Mouse (Mus musculus) forebrain, embryonic 15.5 days (tissue): ENCODE results near the gene 5730596B20Rik. TPM values are rescaled to one million over a fixed set of nuclear protein-coding genes. Genes with fewer than 3 reads are reported as not detected.
A peak's percentile ranks its signal among the peaks of the same experiment; 100 is the strongest.

Experiments used
- ATAC-seq: fragments of 200-750 bp; cut with Nextera tagmentation; replicated peaks from 2 replicates; pipeline ENCODE4 v1.8.0; 2017; ENCODE audit warnings: mild to moderate bottlenecking, moderate TSS enrichment, moderate library complexity
- H3K27ac ChIP-seq: fragments of 300-500 bp; sonication (generic); replicated peaks from 2 replicates; pipeline ENCODE4 v1.5.1; 2015; ENCODE audit warnings: mild to moderate bottlenecking, inconsistent platforms
- H3K27me3 ChIP-seq: fragments of 300-500 bp; sonication (generic); 2 replicates; pipeline ENCODE4 v1.6.1; 2015; ENCODE audit warnings: inconsistent platforms
- H3K36me3 ChIP-seq: fragments of 300-500 bp; sonication (generic); 2 replicates; pipeline ENCODE4 v1.6.1; 2015; ENCODE audit warnings: mild to moderate bottlenecking, inconsistent platforms
- H3K4me1 ChIP-seq: fragments of 300-500 bp; sonication (generic); 2 replicates; pipeline ENCODE4 v1.6.1; 2015; ENCODE audit warnings: inconsistent platforms
- H3K4me2 ChIP-seq: fragments of 300-500 bp; sonication (generic); replicated peaks from 2 replicates; pipeline ENCODE4 v1.6.1; 2015; ENCODE audit warnings: mild to moderate bottlenecking, inconsistent platforms
- H3K4me3 ChIP-seq: fragments of 300-500 bp; sonication (generic); 2 replicates; pipeline ENCODE4 v1.5.1; 2015; ENCODE audit warnings: mild to moderate bottlenecking, inconsistent platforms
- H3K9ac ChIP-seq: fragments of 300-500 bp; sonication (generic); replicated peaks from 2 replicates; pipeline ENCODE4 v1.6.1; 2015; ENCODE audit warnings: mild to moderate bottlenecking, inconsistent platforms
- H3K9me3 ChIP-seq: fragments of 300-500 bp; sonication (generic); 2 replicates; pipeline ENCODE4 v1.6.1; 2016; ENCODE audit warnings: inconsistent platforms
- WGBS: fragments of 180-500 bp; shearing (Covaris S2); methylation state at CpG from one replicate; pipeline ENCODE4 v1.1.7; 2015; ENCODE audit warnings: mixed read lengths; 5-methylcytosine and 5-hydroxymethylcytosine counted together
- polyA plus RNA-seq: library from polyadenylated mRNA; unstranded; fragments of >200 nt; fragmentation: Nextera tagmentation; extraction: Ambion mirVana; gene quantifications from 2 replicates; pipeline ENCODE4 v1.2.1, GENCODE M21; 2015

5730596B20Rik gene
- polyA plus RNA-seq, 1 experiment from 2014 or later = not detected

DNA sequence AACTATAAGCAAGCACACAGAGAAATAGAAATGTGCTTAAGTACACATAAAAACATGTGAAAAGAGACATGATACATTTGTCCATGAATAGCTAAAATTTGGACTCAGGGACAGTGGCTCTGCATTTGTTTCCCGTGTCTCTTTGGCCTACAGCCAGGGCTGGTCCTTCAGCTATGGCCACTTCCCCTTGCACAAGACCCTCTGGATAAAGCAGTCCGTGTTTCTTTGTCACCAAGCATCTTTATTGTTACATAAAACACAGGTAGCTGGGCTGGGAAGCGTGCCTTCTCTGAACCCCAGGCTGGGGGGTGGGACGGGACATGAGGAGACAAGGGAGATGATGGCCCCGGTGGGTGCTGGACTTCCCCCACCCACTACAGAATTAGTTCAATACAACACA lies 37.0 kb downstream of the 5730596B20Rik start:
- no peak overlapping the region for H3K9ac ChIP-seq
- no peak overlapping the region for H3K4me3 ChIP-seq
- peaks cover 99% of the 10 kb centered on the region for H3K27me3 ChIP-seq
- H3K4me2 ChIP-seq = no peak overlapping the region
- WGBS = 8% methylated on average over 5 of the region's 5 CpGs
- ATAC-seq = no peak
- no peaks in the 10 kb centered on the region for H3K36me3 ChIP-seq
- H3K4me1 ChIP-seq = peaks cover 14% of the 10 kb centered on the region
- H3K9me3 ChIP-seq = no peaks in the 10 kb centered on the region
- H3K27ac ChIP-seq = no peak overlapping the region

DNA sequence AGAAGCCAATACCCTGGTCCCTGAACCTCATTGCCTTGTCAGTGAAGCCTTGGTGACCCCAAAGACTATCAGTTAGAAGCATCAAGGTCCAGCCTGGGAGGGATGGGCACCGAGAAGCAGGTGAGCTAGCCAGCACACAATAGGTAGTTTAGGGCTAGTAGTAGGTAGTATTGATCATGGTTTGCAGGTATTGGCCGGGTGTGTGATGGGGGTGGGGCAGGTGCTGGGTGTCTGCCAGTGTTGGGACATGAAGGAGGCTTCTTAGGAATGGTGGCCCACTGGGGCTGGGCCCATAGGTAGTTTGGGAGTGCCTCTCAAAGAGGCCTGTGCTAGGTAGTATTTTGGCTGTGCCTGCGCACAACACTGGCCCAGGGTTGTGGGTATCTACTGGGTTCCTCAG lies 37.8 kb downstream of the 5730596B20Rik start:
- peaks cover 99% of the 10 kb centered on the region for H3K27me3 ChIP-seq
- H3K9me3 ChIP-seq = no peaks in the 10 kb centered on the region
- H3K4me3 ChIP-seq = no peak overlapping the region
- WGBS = 10% methylated on average over 3 of the region's 3 CpGs
- peaks cover 14% of the 10 kb centered on the region for H3K4me1 ChIP-seq
- no peak overlapping the region for H3K4me2 ChIP-seq
- H3K9ac ChIP-seq = no peak overlapping the region
- no peaks in the 10 kb centered on the region for H3K36me3 ChIP-seq
- ATAC-seq = no peak
- no peak overlapping the region for H3K27ac ChIP-seq

DNA sequence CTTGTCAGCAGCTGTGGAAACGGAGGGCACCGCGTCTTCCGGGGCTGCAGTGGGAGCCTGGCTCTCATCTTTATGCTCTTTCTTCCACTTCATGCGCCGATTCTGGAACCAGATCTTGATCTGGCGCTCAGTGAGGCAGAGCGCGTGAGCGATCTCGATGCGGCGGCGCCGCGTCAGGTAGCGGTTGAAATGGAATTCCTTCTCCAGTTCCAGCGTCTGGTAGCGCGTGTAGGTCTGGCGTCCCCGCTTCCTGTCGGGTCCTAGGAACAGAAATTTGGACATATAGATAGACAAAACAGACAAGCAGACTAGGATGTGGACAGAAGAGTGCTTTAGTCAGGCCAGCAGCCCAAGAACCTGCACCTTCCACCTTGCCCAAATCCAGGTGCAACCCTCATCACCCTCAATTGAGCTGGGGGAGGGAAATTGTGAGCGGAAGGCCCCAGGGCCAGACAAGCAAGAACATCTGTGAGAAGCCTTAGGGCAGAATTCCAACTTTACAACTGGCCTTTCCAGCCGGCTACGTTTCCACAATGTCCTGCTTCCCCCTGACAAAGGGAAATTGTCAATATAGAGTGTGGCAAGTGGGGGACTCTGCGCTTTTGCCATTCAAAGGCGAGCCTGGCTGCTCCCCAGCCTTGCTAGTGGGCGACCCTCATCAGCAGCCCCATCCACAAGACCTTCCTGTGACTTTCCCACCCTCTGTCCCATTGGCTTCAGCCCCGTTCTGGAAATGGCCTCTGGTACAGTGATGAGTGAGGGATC lies 38.7 kb downstream of the 5730596B20Rik start:
- Histone ChIP-seq H3K36me3 (no peaks in the 10 kb centered on the region), H3K4me3 (no peak overlapping the region), H3K9ac (no peak overlapping the region), H3K9me3 (no peaks in the 10 kb centered on the region), H3K4me1 (peaks cover 14% of the 10 kb centered on the region), H3K27me3 (peaks cover 99% of the 10 kb centered on the region), H3K4me2 (no peak overlapping the region), H3K27ac (no peak overlapping the region)
- ATAC-seq = no peak
- WGBS = 1% methylated on average over 30 of the region's 30 CpGs

DNA sequence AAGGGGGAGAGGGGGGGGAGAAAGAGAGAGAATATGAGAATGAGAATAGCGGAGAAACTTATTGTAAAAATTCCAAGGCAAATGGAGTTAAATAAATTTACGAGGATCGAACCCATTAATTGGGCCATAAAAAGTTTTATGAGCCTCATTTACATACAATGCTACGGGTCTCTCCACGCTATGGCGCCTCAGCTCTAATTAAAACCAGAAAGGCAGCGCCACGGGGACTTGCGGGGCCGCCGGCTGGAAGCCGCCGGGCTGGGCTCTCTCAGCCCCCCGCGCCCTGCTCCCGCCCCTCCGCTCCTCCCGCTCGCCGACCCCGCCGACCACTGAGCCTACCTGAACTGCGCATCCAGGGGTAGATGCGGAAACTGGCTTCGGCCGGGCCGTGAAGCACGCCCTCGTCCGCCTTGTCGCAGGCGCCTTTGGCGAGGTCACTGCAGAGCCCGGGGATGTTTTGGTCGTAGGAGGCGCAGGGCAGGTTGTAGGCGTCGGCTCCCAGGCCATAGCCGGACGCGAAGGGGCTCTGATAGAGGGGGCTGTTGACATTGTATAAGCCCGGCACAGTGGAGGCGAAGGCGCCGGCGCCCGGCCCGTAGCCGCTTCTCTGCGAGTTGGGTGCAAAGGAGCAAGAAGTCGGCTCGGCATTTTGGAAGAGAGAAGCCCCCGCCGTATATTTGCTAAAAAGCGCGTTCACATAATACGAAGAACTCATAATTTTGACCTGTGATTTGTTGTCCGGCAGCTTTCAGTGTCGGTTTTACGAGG lies 39.6 kb downstream of the 5730596B20Rik start:
- Histone ChIP-seq H3K4me2 (peak overlapping the region; percentile 14), H3K27ac (no peak overlapping the region), H3K9ac (no peak overlapping the region), H3K4me3 (peak overlapping the region; percentile 18), H3K9me3 (no peaks in the 10 kb centered on the region), H3K4me1 (peaks cover 20% of the 10 kb centered on the region), H3K36me3 (no peaks in the 10 kb centered on the region), H3K27me3 (peaks cover 99% of the 10 kb centered on the region)
- ATAC-seq = no peak
- 1% methylated on average over 59 of the region's 60 CpGs for WGBS

GRCm38 (mm10) chr6:52217459-52217768 lies 40.1 kb downstream of the 5730596B20Rik start:
- Histone ChIP-seq H3K27ac (no peak overlapping the region), H3K36me3 (no peaks in the 10 kb centered on the region), H3K9me3 (no peaks in the 10 kb centered on the region), H3K4me2 (peak overlapping the region; percentile 14), H3K27me3 (peaks cover 99% of the 10 kb centered on the region), H3K9ac (no peak overlapping the region), H3K4me3 (peak overlapping the region; percentile 18), H3K4me1 (peaks cover 20% of the 10 kb centered on the region)
- ATAC-seq = 0 out of 2 replicates have a peak, but pooled peaks have one; percentile 39
- WGBS = under 1% methylated on average over 25 of the region's 25 CpGs

GRCm38 (mm10) chr6:52217895-52218642 lies 40.8 kb downstream of the 5730596B20Rik start:
- Histone ChIP-seq H3K36me3 (no peaks in the 10 kb centered on the region), H3K9me3 (no peaks in the 10 kb centered on the region), H3K27me3 (peaks cover 99% of the 10 kb centered on the region), H3K27ac (no peak overlapping the region), H3K4me1 (peaks cover 18% of the 10 kb centered on the region), H3K4me3 (no peak overlapping the region), H3K9ac (no peak overlapping the region), H3K4me2 (no peak overlapping the region)
- 3% methylated on average over 23 of the region's 23 CpGs for WGBS
- ATAC-seq = no peak

DNA sequence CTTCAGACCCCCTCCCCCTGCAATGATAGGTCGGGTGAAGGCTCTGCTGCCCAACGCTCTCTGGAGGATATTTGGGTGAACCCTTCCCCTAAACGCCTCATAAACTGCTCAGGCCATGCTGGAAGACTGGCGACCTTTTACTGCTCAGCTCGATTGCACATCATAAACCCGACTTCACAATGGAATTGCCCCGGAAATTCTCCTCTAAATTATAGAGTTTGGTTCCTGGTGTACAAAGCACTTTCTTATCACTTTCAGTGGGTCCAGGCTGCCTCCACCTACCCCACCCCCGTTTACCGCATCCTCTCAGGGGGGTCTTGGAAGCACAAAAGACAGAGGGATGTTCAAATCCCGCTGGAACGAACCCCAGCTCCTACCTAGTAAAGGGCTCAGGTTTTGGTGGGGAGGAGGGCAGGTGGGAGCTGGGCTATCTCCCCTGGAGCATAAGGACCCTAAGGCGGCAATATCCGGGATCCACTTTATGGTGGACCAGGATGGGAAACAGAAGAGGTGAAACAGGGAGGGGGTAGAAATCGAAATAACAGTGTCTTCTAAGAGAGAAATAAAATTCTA lies 41.4 kb downstream of the 5730596B20Rik start:
- H3K4me3 ChIP-seq = no peak overlapping the region
- no peak overlapping the region for H3K4me2 ChIP-seq
- H3K4me1 ChIP-seq = peaks cover 17% of the 10 kb centered on the region
- peaks cover 100% of the 10 kb centered on the region for H3K27me3 ChIP-seq
- H3K36me3 ChIP-seq = no peaks in the 10 kb centered on the region
- no peak overlapping the region for H3K9ac ChIP-seq
- H3K27ac ChIP-seq = no peak overlapping the region
- no peak for ATAC-seq
- no peaks in the 10 kb centered on the region for H3K9me3 ChIP-seq
- 6% methylated on average over 14 of the region's 14 CpGs for WGBS

GRCm38 (mm10) chr6:52219234-52219942 lies 42.1 kb downstream of the 5730596B20Rik start:
- peaks cover 100% of the 10 kb centered on the region for H3K27me3 ChIP-seq
- 17% methylated on average over 9 of the region's 9 CpGs for WGBS

DNA sequence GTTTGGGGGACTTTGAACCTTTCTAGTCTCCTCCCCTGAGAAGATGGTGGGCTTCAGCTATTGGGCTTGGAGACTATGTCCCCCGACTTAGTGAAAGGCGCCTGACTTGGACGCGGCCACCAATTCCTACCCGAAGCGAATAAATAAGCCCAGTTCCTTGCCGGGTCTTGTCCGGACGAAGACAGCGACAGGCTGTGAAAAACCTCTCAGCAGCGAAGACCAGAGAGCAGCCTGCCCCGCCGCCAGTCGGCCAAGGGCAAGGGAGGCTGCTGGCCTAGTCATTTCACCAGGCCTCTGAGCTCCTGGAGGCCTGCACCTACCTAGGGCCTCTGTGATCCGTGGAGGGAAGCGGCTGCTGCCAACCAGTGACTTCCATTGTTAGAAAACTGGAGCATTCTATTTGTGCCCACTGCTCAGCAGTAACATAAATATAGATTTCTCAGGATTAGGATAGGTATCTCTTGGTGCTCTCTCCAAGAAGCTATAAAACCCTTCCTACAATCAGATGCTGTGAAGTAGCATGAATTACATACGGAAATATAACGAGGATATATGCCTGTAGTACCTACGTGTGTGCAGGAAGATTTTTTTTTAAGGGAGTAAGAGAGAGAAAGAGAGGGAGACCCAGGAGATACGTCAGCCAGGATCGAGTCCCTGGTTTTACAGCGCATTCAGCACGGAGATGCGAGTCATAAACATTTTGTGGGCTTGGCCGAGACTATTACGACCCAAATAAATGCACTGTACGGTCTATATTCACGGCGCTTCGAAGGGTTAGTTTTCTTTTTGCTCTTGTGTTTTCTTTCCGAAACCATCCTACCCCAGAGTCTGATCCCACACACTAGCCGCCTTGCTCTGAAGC lies 42.9 kb downstream of the 5730596B20Rik start:
- Histone ChIP-seq H3K4me1 (peaks cover 17% of the 10 kb centered on the region), H3K4me3 (no peak overlapping the region), H3K27me3 (peaks cover 100% of the 10 kb centered on the region), H3K36me3 (no peaks in the 10 kb centered on the region), H3K4me2 (no peak overlapping the region), H3K9me3 (no peaks in the 10 kb centered on the region), H3K9ac (no peak overlapping the region), H3K27ac (no peak overlapping the region)
- WGBS = 14% methylated on average over 32 of the region's 32 CpGs
- ATAC-seq = no peak

More at GRCm38 (mm10) chr6:52219234-52219942, 42.1 kb downstream of the 5730596B20Rik start:
- Histone ChIP-seq H3K36me3 (no peaks in the 10 kb centered on the region), H3K9ac (no peak overlapping the region), H3K27ac (no peak overlapping the region), H3K4me3 (no peak overlapping the region), H3K9me3 (no peaks in the 10 kb centered on the region), H3K4me2 (no peak overlapping the region), H3K4me1 (peaks cover 17% of the 10 kb centered on the region)
- no peak for ATAC-seq

GRCm38 (mm10) chr6:52220865-52221310 lies 43.6 kb downstream of the 5730596B20Rik start:
- Histone ChIP-seq H3K27me3 (peaks cover 100% of the 10 kb centered on the region), H3K4me3 (peak overlapping the region; percentile 46), H3K27ac (no peak overlapping the region), H3K36me3 (no peaks in the 10 kb centered on the region), H3K4me2 (peak overlapping the region; percentile 78), H3K4me1 (peaks cover 17% of the 10 kb centered on the region), H3K9me3 (no peaks in the 10 kb centered on the region), H3K9ac (no peak overlapping the region)
- WGBS = 8% methylated on average over 12 of the region's 12 CpGs
- ATAC-seq = no peak
